Mouse (Mus musculus): Measurements from ENCODE around the gene Hivep3. TPM values are rescaled to one million over a fixed set of nuclear protein-coding genes. Genes with fewer than 3 reads are reported as not detected.

Gene Hivep3
- polyA plus RNA-seq, 1 experiment from 2014 or later = 8.2 TPM

GRCm38 (mm10) chr4:120066841-120067591 is 333.4 kb downstream of the Hivep3 start:
- Histone ChIP-seq H3K4me1 (ENCODE audit: control insufficient read depth, insufficient read depth, low read length) (no peaks in the 10 kb centered on the region), H3K4me2 (ENCODE audit: low read depth, low read length) (no peak overlapping the region), H3K9me3 (ENCODE audit: control insufficient read depth, low read length) (no peaks in the 10 kb centered on the region), H3K27me3 (replicated peaks; ENCODE audit: control insufficient read depth, insufficient read depth, low read length) (no peaks in the 10 kb centered on the region), H3K36me3 (ENCODE audit: control insufficient read depth, insufficient read depth, low read length) (no peaks in the 10 kb centered on the region), H3K4me3 (ENCODE audit: low read depth, low read length) (no peak overlapping the region), H3K9ac (ENCODE audit: low read depth, low read length) (no peak overlapping the region), H3K27ac (replicated peaks; ENCODE audit: low read depth, low read length) (no peak overlapping the region)
- DNase-seq (ENCODE audit: low spot score) = no peak
- 65% methylated on average over 9 of the region's 9 CpGs for whole genome bisulfite sequencing
- ATAC-seq (ENCODE audit: low read depth) = no peak

GRCm38 (mm10) chr4:120067592-120068235 is 334.1 kb downstream of the Hivep3 start:
- Histone ChIP-seq H3K9me3 (ENCODE audit: control insufficient read depth, low read length) (no peaks in the 10 kb centered on the region), H3K4me2 (ENCODE audit: low read depth, low read length) (no peak overlapping the region), H3K9ac (ENCODE audit: low read depth, low read length) (no peak overlapping the region), H3K4me3 (ENCODE audit: low read depth, low read length) (no peak overlapping the region), H3K27me3 (replicated peaks; ENCODE audit: control insufficient read depth, insufficient read depth, low read length) (no peaks in the 10 kb centered on the region), H3K4me1 (ENCODE audit: control insufficient read depth, insufficient read depth, low read length) (no peaks in the 10 kb centered on the region), H3K36me3 (ENCODE audit: control insufficient read depth, insufficient read depth, low read length) (no peaks in the 10 kb centered on the region), H3K27ac (replicated peaks; ENCODE audit: low read depth, low read length) (no peak overlapping the region)
- WGBS = 83% methylated on average over 8 of the region's 8 CpGs
- no peak for ATAC-seq (ENCODE audit: low read depth)
- DNase-seq (ENCODE audit: low spot score) = no peak

GRCm38 (mm10) chr4:120068883-120069581 is 335.4 kb downstream of the Hivep3 start:
- Histone ChIP-seq H3K4me2 (ENCODE audit: low read depth, low read length) (no peak overlapping the region), H3K4me1 (ENCODE audit: control insufficient read depth, insufficient read depth, low read length) (no peaks in the 10 kb centered on the region), H3K4me3 (ENCODE audit: low read depth, low read length) (no peak overlapping the region), H3K27me3 (replicated peaks; ENCODE audit: control insufficient read depth, insufficient read depth, low read length) (no peaks in the 10 kb centered on the region), H3K36me3 (ENCODE audit: control insufficient read depth, insufficient read depth, low read length) (no peaks in the 10 kb centered on the region), H3K9me3 (ENCODE audit: control insufficient read depth, low read length) (no peaks in the 10 kb centered on the region), H3K27ac (replicated peaks; ENCODE audit: low read depth, low read length) (no peak overlapping the region), H3K9ac (ENCODE audit: low read depth, low read length) (no peak overlapping the region)
- DNase-seq (ENCODE audit: low spot score) (no peak), ATAC-seq (ENCODE audit: low read depth) (no peak)
- 54% methylated on average over 3 of the region's 3 CpGs for WGBS

GRCm38 (mm10) chr4:120069582-120069980 is 336.0 kb downstream of the Hivep3 start:
- H3K36me3 ChIP-seq (ENCODE audit: control insufficient read depth, insufficient read depth, low read length) = no peaks in the 10 kb centered on the region
- WGBS = 91% methylated on average over 3 of the region's 3 CpGs
- ATAC-seq (ENCODE audit: low read depth) = no peak

GRCm38 (mm10) chr4:120071411-120071810 is 337.8 kb downstream of the Hivep3 start:
- H3K4me3 ChIP-seq (ENCODE audit: low read depth, low read length) = no peak overlapping the region
- DNase-seq (ENCODE audit: low spot score) (no peak), ATAC-seq (ENCODE audit: low read depth) (no peak)
- H3K27ac ChIP-seq (replicated peaks; ENCODE audit: low read depth, low read length) = no peak overlapping the region
- H3K9me3 ChIP-seq (ENCODE audit: control insufficient read depth, low read length) = no peaks in the 10 kb centered on the region
- H3K4me1 ChIP-seq (ENCODE audit: control insufficient read depth, insufficient read depth, low read length) = no peaks in the 10 kb centered on the region
- H3K27me3 ChIP-seq (replicated peaks; ENCODE audit: control insufficient read depth, insufficient read depth, low read length) = no peaks in the 10 kb centered on the region
- H3K4me2 ChIP-seq (ENCODE audit: low read depth, low read length) = no peak overlapping the region
- no peak overlapping the region for H3K9ac ChIP-seq (ENCODE audit: low read depth, low read length)
- 68% methylated on average over 3 of the region's 3 CpGs for WGBS
- H3K36me3 ChIP-seq (ENCODE audit: control insufficient read depth, insufficient read depth, low read length) = no peaks in the 10 kb centered on the region

More at GRCm38 (mm10) chr4:120069582-120069980, 336.0 kb downstream of the Hivep3 start:
- Histone ChIP-seq H3K4me3 (ENCODE audit: low read depth, low read length) (no peak overlapping the region), H3K27ac (replicated peaks; ENCODE audit: low read depth, low read length) (no peak overlapping the region), H3K27me3 (replicated peaks; ENCODE audit: control insufficient read depth, insufficient read depth, low read length) (no peaks in the 10 kb centered on the region), H3K9ac (ENCODE audit: low read depth, low read length) (no peak overlapping the region), H3K4me2 (ENCODE audit: low read depth, low read length) (no peak overlapping the region), H3K4me1 (ENCODE audit: control insufficient read depth, insufficient read depth, low read length) (no peaks in the 10 kb centered on the region), H3K9me3 (ENCODE audit: control insufficient read depth, low read length) (no peaks in the 10 kb centered on the region)
- DNase-seq (ENCODE audit: low spot score) = no peak

- H3K9ac ChIP-seq (ENCODE audit: low read depth, low read length) = no peak overlapping the region
- no peaks in the 10 kb centered on the region for H3K4me1 ChIP-seq (ENCODE audit: control insufficient read depth, insufficient read depth, low read length)
- ATAC-seq (ENCODE audit: low read depth) (no peak), DNase-seq (ENCODE audit: low spot score) (no peak)
- WGBS = 57% methylated on average over 15 of the region's 15 CpGs
- H3K4me2 ChIP-seq (ENCODE audit: low read depth, low read length) = no peak overlapping the region
- H3K36me3 ChIP-seq (ENCODE audit: control insufficient read depth, insufficient read depth, low read length) = no peaks in the 10 kb centered on the region
- H3K27ac ChIP-seq (replicated peaks; ENCODE audit: low read depth, low read length) = no peak overlapping the region
- H3K9me3 ChIP-seq (ENCODE audit: control insufficient read depth, low read length) = no peaks in the 10 kb centered on the region
- no peaks in the 10 kb centered on the region for H3K27me3 ChIP-seq (replicated peaks; ENCODE audit: control insufficient read depth, insufficient read depth, low read length)
- H3K4me3 ChIP-seq (ENCODE audit: low read depth, low read length) = no peak overlapping the region
Measured at GRCm38 (mm10) chr4:120071842-120072507, 338.4 kb downstream of the Hivep3 start.

- 60% methylated on average over 5 of the region's 5 CpGs for WGBS
- H3K4me3 ChIP-seq (ENCODE audit: low read depth, low read length) = no peak overlapping the region
Measured at GRCm38 (mm10) chr4:120074061-120074460, 340.5 kb downstream of the Hivep3 start.

GRCm38 (mm10) chr4:120077322-120077721 is 343.7 kb downstream of the Hivep3 start:
- ATAC-seq (ENCODE audit: low read depth) (no peak), DNase-seq (ENCODE audit: low spot score) (no peak)
- Histone ChIP-seq H3K27me3 (replicated peaks; ENCODE audit: control insufficient read depth, insufficient read depth, low read length) (no peaks in the 10 kb centered on the region), H3K9me3 (ENCODE audit: control insufficient read depth, low read length) (no peaks in the 10 kb centered on the region), H3K4me3 (ENCODE audit: low read depth, low read length) (no peak overlapping the region), H3K27ac (replicated peaks; ENCODE audit: low read depth, low read length) (no peak overlapping the region), H3K4me1 (ENCODE audit: control insufficient read depth, insufficient read depth, low read length) (no peaks in the 10 kb centered on the region), H3K4me2 (ENCODE audit: low read depth, low read length) (no peak overlapping the region), H3K9ac (ENCODE audit: low read depth, low read length) (no peak overlapping the region), H3K36me3 (ENCODE audit: control insufficient read depth, insufficient read depth, low read length) (no peaks in the 10 kb centered on the region)
- 86% methylated on average over 8 of the region's 8 CpGs for WGBS

More at GRCm38 (mm10) chr4:120074061-120074460, 340.5 kb downstream of the Hivep3 start:
- no peaks in the 10 kb centered on the region for H3K27me3 ChIP-seq (replicated peaks; ENCODE audit: control insufficient read depth, insufficient read depth, low read length)
- no peaks in the 10 kb centered on the region for H3K4me1 ChIP-seq (ENCODE audit: control insufficient read depth, insufficient read depth, low read length)
- DNase-seq (ENCODE audit: low spot score) = no peak
- no peaks in the 10 kb centered on the region for H3K9me3 ChIP-seq (ENCODE audit: control insufficient read depth, low read length)
- H3K36me3 ChIP-seq (ENCODE audit: control insufficient read depth, insufficient read depth, low read length) = no peaks in the 10 kb centered on the region
- H3K4me2 ChIP-seq (ENCODE audit: low read depth, low read length) = no peak overlapping the region
- no peak for ATAC-seq (ENCODE audit: low read depth)
- H3K9ac ChIP-seq (ENCODE audit: low read depth, low read length) = no peak overlapping the region
- no peak overlapping the region for H3K27ac ChIP-seq (replicated peaks; ENCODE audit: low read depth, low read length)
